Mouse (Mus musculus) kidney, postnatal 0 days (tissue): Measurements from ENCODE around the gene Ercc2. TPM values are rescaled to one million over a fixed set of nuclear protein-coding genes. Genes with fewer than 3 reads are reported as not detected.

Experiments
- ATAC-seq: fragments of 200-750 bp; cut with Nextera tagmentation; replicated peaks from 2 replicates; pipeline ENCODE4 v1.8.0; 2017; ENCODE audit warnings: low read depth, moderate number of reproducible peaks, moderate TSS enrichment, moderate library complexity; ENCODE audit not compliant: low FRiP score
- DNase-seq: peaks from one replicate; pipeline ENCODE4 v3.0.0-alpha.2; 2016; ENCODE audit warnings: low spot score
- H3K27ac ChIP-seq: fragments of 300-500 bp; sonication (generic); 2 replicates; pipeline ENCODE4 v1.5.1; 2014; ENCODE audit warnings: mild to moderate bottlenecking
- H3K27me3 ChIP-seq: fragments of 300-500 bp; sonication (generic); 2 replicates; pipeline ENCODE4 v1.6.1; 2014; ENCODE audit warnings: low read length, mixed read lengths; ENCODE audit not compliant: insufficient read depth
- H3K36me3 ChIP-seq: fragments of 300-500 bp; sonication (generic); 2 replicates; pipeline ENCODE4 v1.6.1; 2014; ENCODE audit warnings: low read length, mixed read lengths; ENCODE audit not compliant: insufficient read depth
- H3K4me1 ChIP-seq: fragments of 300-500 bp; sonication (generic); replicated peaks from 2 replicates; pipeline ENCODE4 v1.6.1; 2014; ENCODE audit warnings: antibody characterized with exemption, low read length, mixed read lengths; ENCODE audit not compliant: insufficient read depth
- H3K4me2 ChIP-seq: fragments of 300-500 bp; sonication (generic); 2 replicates; pipeline ENCODE4 v1.6.1; 2014; ENCODE audit warnings: mild to moderate bottlenecking, low read length, moderate library complexity, mixed read lengths
- H3K4me3 ChIP-seq: fragments of 300-500 bp; sonication (generic); replicated peaks from 2 replicates; pipeline ENCODE4 v1.5.1; 2014; ENCODE audit warnings: low read depth, low read length
- H3K9ac ChIP-seq: fragments of 300-500 bp; sonication (generic); 2 replicates; pipeline ENCODE4 v1.6.1; 2014; ENCODE audit warnings: low read depth, low read length
- H3K9me3 ChIP-seq: fragments of 300-500 bp; sonication (generic); replicated peaks from 2 replicates; pipeline ENCODE4 v1.6.1; 2016; ENCODE audit warnings: low read length, inconsistent platforms, mixed read lengths
- CTCF ChIP-seq: IDR thresholded peaks from 2 replicates; pipeline ENCODE4 v1.5.1; 2016; ENCODE audit warnings: antibody characterized with exemption, low read depth, mild to moderate bottlenecking, moderate library complexity
- WGBS: fragments of 180-500 bp; shearing (Covaris S2); extraction: QIAGEN DNeasy Blood & Tissue Kit; methylation state at CpG from one replicate; pipeline ENCODE4 v1.1.7; 2014; 5-methylcytosine and 5-hydroxymethylcytosine counted together
- polyA plus RNA-seq: library from polyadenylated mRNA; unstranded; fragments of >200 nt; fragmentation: Nextera tagmentation; extraction: Ambion mirVana; gene quantifications from 2 replicates; pipeline ENCODE4 v1.2.1, GENCODE M21; 2015

Ercc2 gene
- polyA plus RNA-seq, 1 experiment from 2014 or later, result 11.5 TPM

GRCm38 (mm10) chr7:19363881-19364280, 17.9 kb upstream of the Ercc2 start:
- WGBS, result 2% methylated on average over 18 of the region's 18 CpGs
- Histone ChIP-seq H3K4me3 (no peak overlapping the region), H3K4me1 (0 out of 2 replicates have a peak, but pooled peaks cover 11% of the 10 kb centered on the region), H3K27ac (no peak overlapping the region), H3K4me2 (no peak overlapping the region; the same call in 1 of the 2 replicates), H3K36me3 (no peaks in the 10 kb centered on the region), H3K9ac (no peak overlapping the region), H3K27me3 (no peaks in the 10 kb centered on the region), H3K9me3 (no peaks in the 10 kb centered on the region)
- TF ChIP-seq CTCF, result peak; percentile 93
- ATAC-seq (peak; percentile 42), DNase-seq (peak; percentile 76)

- no peak for TF ChIP-seq CTCF
- no peaks in the 10 kb centered on the region for H3K9me3 ChIP-seq
- DNase-seq, result no peak
- H3K4me3 ChIP-seq, result no peak overlapping the region
- 75% methylated on average over 4 of the region's 4 CpGs for WGBS
- H3K36me3 ChIP-seq, result no peaks in the 10 kb centered on the region
- no peak overlapping the region for H3K27ac ChIP-seq
- H3K27me3 ChIP-seq, result no peaks in the 10 kb centered on the region
- no peak overlapping the region for H3K9ac ChIP-seq
- H3K4me1 ChIP-seq, result 0 out of 2 replicates have a peak, but pooled peaks cover 12% of the 10 kb centered on the region
- H3K4me2 ChIP-seq, result no peak overlapping the region
- no peak for ATAC-seq
These were observed 16.4 kb upstream of the Ercc2 start for GRCm38 (mm10) chr7:19365376-19365775.

- H3K4me3 ChIP-seq, result no peak overlapping the region
- H3K27ac ChIP-seq, result no peak overlapping the region
- ATAC-seq (no peak), DNase-seq (peak; percentile 64)
- 0 out of 2 replicates have a peak, but pooled peaks cover 5% of the 10 kb centered on the region for H3K4me1 ChIP-seq
- no peaks in the 10 kb centered on the region for H3K36me3 ChIP-seq
- TF ChIP-seq CTCF, result peak; percentile 8; the same call in 1 of the 2 replicates
- H3K4me2 ChIP-seq, result no peak overlapping the region
- H3K27me3 ChIP-seq, result no peaks in the 10 kb centered on the region
- no peak overlapping the region for H3K9ac ChIP-seq
- WGBS, result 20% methylated on average over 16 of the region's 16 CpGs
- no peaks in the 10 kb centered on the region for H3K9me3 ChIP-seq
These were observed 13.4 kb upstream of the Ercc2 start for GRCm38 (mm10) chr7:19368380-19368779.

GRCm38 (mm10) chr7:19369823-19370425, 11.9 kb upstream of the Ercc2 start:
- H3K9ac ChIP-seq, result peak overlapping the region; percentile 55
- H3K36me3 ChIP-seq, result no peaks in the 10 kb centered on the region
- peak overlapping the region; percentile 74 for H3K4me2 ChIP-seq
- H3K9me3 ChIP-seq, result no peaks in the 10 kb centered on the region
- H3K27me3 ChIP-seq, result no peaks in the 10 kb centered on the region
- H3K27ac ChIP-seq, result no peak overlapping the region
- ATAC-seq, result peak; percentile 53
- 10% methylated on average over 45 of the region's 46 CpGs for WGBS
- H3K4me3 ChIP-seq, result peak overlapping the region; percentile 26
- TF ChIP-seq CTCF, result peak; percentile 77
- DNase-seq, result peak; percentile 60
- H3K4me1 ChIP-seq, result 0 out of 2 replicates have a peak, but pooled peaks cover 5% of the 10 kb centered on the region

- H3K27me3 ChIP-seq, result no peaks in the 10 kb centered on the region
- no peak overlapping the region for H3K4me2 ChIP-seq
- no peaks in the 10 kb centered on the region for H3K9me3 ChIP-seq
- no peaks in the 10 kb centered on the region for H3K36me3 ChIP-seq
- 0 out of 2 replicates have a peak, but pooled peaks cover 5% of the 10 kb centered on the region for H3K4me1 ChIP-seq
- no peak overlapping the region for H3K27ac ChIP-seq
- no peak overlapping the region for H3K9ac ChIP-seq
- TF ChIP-seq CTCF, result no peak
- ATAC-seq (no peak), DNase-seq (no peak)
- 96% methylated on average over 2 of the region's 2 CpGs for WGBS
- H3K4me3 ChIP-seq, result no peak overlapping the region
These were observed 8.4 kb upstream of the Ercc2 start for GRCm38 (mm10) chr7:19373367-19373766.

GRCm38 (mm10) chr7:19375368-19375767, 6.4 kb upstream of the Ercc2 start:
- Histone ChIP-seq H3K4me3 (no peak overlapping the region), H3K36me3 (no peaks in the 10 kb centered on the region), H3K9ac (no peak overlapping the region), H3K27ac (no peak overlapping the region), H3K4me1 (no peaks in the 10 kb centered on the region), H3K27me3 (no peaks in the 10 kb centered on the region), H3K4me2 (no peak overlapping the region), H3K9me3 (no peaks in the 10 kb centered on the region)
- no peak for TF ChIP-seq CTCF
- ATAC-seq, result no peak
- no peak for DNase-seq
- 82% methylated on average over 18 of the region's 18 CpGs for WGBS
